Mouse (Mus musculus): Measurements from ENCODE around the gene Tmtc3.
A peak's percentile ranks its signal among the peaks of the same experiment; 100 is the strongest.
"Not testable (repeated sequence)": the region's sequence is repeated elsewhere in the genome, so short reads cannot be mapped to it uniquely, and the experiment has no call there.

Gene Tmtc3

DNA sequence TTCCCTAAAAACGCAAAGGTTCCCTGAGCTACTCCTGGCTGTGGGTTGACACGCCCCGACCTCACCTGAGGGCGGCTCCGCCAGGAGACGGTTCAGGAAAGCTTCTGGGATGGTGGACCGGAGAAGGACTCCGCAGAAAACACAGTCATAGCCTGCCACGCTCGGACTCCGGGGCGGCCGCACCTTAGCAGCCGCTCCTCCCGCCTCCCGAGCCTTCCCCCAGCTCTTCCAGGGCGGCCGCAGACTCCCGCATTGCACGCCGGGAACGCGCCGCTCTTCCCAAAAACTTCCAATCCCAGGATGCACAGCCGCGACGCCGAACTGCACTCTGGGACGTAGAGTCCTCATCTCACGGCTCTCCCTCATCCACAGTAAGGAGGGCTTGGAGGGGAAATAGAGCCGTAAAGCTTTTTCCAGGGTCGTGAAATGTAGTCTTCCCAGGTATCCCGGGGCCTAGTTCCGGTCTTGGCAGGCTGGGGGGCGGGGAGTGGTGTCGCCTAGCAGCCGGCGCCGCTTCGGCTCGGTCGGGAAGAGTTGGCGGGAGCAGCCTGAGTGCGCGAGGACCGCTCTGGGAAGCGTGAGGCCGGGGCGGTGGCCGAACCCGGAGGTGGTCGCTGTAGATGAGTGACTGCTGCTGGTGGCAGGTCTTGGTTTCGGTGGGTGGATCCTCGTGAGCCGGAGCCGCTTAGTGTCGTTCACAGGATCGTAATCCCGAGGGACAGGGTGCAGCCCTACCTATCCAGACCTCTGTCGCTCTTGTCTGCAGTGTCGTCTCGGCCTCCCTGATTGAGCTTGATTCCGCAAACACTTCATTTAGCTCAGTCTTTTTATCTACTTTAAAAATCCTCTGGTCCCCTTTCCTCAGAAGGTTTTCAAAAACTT, at the start of gene Tmtc3, which contains the start of gene Cep290:
Gene Tmtc3, minus strand, starts transcription at position 254 of the 882 bp plus-strand sequence.
Gene Cep290, plus strand, starts transcription at position 462 of the 882 bp plus-strand sequence.
- peak; percentile 99 for DNase-seq (ENCODE audit: low spot score)

DNA sequence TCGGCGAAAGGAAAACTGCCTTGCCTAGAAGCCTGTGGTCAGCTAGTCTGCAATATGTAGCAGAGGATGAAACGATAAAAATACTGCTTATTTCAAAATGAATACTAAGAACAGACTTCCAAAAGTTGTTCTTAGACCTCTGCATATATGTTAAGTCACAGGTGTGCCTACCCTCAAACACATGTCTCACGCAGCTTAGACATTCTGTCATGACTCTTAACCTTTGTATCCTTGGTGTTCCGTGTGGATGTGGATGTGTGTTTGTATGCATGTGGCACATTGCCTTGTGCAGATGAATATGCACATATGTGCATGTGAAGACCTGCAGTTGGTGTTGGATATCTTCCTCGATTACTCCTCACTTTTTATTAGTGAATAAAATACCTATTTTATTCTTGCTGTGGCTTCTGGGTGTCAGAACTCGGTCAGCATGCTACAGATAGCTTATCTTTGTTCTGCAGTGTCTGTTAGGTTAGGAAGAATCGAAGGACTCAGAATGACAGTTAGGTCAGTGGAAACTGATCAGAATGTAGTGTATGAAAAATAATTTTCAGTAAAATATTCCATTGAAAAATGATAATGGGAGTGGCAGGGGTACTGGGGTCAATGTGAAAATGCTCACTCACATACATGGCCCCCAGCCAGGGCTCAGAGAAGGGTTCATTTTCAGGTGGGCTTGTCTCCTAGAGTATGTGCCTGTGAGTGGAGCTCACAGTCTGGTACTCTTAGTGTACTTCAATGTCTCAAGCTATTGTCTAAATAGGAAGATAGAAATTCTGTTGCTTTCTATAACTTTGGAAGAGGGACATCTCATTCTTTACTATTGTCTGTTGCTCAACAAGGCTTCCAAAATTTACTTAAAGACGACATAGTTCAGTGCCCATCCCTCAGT, 37.6 kb upstream of the Tmtc3 start:
- no peak for DNase-seq (ENCODE audit: low spot score)

DNA sequence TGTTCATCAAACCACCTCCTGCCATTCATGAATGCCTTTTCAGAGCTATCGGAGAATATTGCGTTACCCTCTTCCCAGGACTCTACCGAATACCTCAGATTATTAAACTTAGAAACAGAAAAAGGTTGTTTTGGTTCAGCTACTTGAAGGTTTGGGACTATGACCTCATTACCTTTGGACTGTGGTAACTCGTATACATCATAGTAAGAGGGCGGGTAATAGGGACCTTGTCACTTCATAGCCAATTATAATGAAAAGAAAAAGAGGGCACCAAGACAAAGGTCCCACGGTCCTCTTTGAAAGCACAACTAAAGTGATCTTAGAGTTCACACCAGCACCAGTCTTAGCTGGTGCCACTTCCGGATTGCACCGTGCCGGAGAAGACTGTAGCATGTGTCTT, 35.2 kb upstream of the Tmtc3 start:
- no peak for DNase-seq (ENCODE audit: low spot score)

DNA sequence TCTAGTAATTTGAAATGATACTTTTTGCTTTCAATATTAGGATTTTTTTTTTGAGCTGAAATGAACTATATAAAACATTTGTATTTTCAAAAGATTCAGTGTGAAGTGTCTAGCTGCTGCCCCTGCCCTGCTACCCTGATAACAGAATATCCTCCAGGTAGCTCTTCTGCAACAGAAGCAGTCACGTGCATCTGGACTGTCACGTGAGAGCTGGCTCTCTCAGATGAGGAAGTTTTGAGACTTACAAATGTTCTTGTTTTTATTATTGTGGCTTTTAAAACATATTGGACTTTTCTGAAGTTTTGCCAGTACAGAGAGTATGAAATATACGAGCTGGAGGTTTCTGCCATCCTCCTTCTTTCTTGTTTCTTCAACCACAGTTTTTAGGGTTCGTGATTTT, 34.5 kb upstream of the Tmtc3 start:
- no peak for DNase-seq (ENCODE audit: low spot score)

DNA sequence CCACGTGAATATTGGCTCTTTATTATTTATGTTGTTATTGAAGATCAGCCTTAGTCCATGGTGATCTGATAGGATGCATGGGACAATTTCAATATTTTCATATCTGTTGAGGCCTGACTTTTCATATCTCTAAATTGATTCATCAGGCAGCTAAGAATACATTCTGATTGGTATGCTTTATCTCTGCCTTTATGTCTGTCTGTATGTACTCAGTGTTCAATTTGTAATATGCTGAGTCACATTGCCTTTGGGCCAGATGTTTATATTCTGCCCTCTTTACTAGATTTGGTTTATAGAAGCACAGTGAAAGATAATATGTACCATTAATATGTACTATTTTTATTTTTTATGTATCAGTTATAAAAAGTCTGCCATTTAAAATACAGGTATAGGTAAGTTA, 21.0 kb upstream of the Tmtc3 start:
- no peak for DNase-seq (ENCODE audit: low spot score)

DNA sequence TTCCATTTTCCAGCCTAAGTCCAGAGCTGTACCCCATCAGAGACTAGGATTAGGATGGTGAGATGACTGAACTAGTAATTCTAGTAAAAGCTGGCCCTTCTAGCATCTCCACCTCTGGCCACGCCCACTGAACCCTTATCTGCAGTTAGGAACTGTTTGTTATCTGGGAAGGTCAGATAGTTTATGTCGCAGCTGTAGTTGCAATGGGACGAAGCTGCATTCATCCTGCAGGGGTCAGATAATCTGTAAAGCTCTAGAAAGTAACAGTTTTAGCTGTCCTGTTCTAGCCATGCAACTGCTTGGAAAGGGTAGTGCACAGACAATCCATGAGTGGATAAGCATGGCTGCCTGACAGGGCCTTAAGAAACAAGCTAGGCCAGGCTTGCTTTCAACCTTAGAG, 11.2 kb upstream of the Tmtc3 start:
- no peak for DNase-seq (ENCODE audit: low spot score)

DNA sequence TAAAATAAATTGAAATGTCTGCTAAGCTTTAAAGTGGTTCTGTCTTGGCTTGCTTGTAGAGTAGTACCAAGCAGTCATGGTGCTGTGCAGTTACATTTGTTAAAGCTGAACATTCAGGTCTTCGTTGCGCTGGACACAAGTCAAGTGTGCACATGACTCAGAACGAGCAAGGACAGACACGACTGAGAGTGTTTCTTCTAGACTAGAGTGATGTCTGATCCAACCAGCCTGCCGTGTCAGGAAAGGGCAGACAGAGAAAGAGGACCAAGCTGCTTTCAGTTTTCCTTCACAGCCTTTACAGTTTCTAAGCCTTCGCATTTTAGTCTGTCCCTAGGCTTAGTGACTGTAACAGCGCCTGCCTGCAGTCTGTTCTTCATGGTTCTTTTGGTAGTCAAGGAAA, 4.8 kb upstream of the Tmtc3 start:
- DNase-seq (ENCODE audit: low spot score) = no peak

DNA sequence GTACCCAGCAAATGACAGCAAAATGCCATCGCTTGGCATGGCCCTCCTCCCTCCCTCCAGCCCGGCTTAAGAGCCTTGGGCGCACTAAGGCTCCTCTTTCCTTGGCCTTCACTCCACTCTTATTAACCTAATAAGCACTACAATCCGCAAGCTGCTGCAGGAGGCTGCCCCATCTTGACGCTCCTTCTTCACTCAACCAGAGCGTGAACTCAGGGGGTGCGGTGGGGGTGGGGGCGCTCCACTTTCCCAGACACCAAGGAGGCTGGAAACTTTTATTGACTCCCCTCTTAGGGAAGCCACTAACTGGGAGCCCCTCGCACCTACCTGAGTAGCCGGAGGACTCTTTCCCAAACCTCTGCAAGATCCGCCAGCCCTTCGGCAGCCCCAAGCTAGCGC, 451 bp downstream of the Tmtc3 start:
- peak; percentile 40 for DNase-seq (ENCODE audit: low spot score)

DNA sequence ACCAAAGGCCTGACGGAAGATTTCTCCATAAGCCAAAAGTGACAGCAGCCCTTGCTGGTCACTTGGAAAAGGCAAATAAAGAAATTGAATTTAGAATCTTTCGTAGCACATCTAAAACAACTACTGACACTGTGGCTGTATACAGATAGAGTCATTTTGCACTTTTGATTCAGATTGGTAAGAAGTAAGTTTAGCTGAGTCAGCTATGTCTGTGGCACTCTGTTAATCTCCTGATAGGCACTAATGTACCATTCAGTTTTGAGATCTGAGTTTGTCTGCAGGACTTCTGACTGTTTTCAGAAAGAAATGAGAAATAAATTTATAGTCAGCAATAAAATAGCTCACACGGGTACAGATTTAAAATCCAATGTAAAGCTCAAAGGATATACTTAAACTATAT, 7.6 kb downstream of the Tmtc3 start:
- DNase-seq (ENCODE audit: low spot score) = no peak

DNA sequence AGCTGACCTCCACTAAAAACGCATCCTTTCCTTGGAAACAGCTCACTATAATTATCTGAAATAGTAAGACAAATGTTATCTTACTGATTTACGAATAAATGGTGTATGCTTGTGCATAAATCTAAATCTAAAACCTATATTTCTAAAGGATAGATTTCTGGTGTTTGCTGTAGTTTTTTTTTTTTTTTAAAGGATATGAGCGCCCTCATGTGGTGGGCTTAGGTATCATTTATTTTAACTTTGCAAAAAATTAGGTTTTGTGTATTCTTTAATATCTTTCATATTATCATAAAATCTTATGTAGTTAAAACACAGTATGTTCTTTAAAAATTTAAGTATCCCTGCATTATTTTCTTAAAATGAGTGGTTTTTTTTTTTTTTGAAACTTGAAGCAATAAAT, 12.1 kb downstream of the Tmtc3 start:
- DNase-seq (ENCODE audit: low spot score) = no peak

DNA sequence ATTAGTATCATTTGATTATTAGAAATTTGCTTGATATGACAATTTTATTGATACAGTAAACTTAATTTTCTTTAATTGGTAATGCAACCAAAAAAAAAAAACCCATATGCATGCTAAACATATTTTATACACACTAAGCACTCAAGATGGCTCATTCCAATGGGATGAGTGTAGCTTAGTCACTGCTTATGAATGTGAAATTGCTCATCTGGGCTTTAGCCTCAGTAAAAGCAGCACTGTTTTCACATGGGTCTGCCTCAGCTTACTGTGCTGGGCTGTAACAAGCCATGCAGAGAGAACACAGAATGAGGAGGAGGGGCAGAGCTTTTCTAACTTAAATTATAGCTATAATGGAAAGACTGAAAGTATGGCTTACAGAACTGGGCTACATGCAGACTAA, 26.6 kb downstream of the Tmtc3 start:
- no peak for DNase-seq (ENCODE audit: low spot score)

DNA sequence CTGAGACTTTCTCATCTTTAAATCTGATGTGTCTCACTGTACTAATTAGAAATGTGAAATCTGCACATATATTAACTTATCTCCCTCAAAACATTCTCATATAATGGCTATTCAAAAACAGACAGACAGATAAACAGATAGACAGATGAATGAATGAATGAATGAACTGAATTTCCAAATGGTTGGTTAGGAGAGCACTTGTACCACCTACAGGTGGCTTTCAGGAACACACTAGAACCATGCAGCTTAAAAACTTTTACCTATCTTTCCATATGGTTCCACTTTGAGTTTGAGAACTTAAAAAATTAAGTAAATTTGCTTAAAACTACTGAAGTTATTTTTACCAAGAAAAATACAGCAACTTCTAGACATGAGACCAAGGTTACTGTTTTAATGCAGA, 37.8 kb downstream of the Tmtc3 start:
- no peak for DNase-seq (ENCODE audit: low spot score)

DNA sequence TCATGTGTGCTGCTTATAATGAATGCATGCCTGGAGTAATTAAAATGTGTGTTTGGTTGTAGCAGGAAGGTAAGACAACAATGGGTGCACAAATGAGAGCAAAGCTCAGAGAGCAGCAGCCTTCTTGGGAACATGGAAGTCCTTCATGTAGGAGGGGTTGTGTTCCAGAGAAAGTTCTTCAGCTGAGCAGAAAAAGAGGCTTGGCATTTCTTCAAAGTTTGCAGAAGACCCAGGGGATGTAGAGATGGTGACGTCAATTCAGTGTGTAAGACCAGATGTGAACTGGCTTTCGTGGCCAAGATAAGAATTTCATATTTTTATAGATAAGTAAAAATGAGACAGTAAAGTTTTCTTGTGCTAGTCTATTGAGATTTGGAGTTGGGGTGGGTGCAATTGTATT, 59.6 kb downstream of the Tmtc3 start:
- DNase-seq (ENCODE audit: low spot score) = no peak

DNA sequence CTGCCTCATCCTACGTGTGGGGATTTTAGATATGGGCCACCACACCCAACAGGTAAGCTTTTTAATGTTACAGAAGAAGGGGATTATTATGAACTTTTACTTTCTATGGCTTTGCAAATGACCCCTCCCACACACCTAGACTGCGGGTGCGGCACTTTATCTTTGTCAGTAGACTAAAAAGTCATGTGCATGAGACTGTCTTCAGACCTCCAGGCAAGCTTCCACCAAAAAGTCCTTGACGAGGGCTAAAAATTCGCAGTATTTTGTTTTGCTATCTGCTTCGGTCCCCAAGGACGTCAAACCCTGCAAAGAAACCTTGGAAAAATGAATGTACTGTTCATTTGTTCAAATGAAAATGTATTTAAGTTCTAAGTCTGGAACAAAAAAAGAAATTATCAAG, 71.6 kb downstream of the Tmtc3 start:
- DNase-seq (ENCODE audit: low spot score) = no peak

DNA sequence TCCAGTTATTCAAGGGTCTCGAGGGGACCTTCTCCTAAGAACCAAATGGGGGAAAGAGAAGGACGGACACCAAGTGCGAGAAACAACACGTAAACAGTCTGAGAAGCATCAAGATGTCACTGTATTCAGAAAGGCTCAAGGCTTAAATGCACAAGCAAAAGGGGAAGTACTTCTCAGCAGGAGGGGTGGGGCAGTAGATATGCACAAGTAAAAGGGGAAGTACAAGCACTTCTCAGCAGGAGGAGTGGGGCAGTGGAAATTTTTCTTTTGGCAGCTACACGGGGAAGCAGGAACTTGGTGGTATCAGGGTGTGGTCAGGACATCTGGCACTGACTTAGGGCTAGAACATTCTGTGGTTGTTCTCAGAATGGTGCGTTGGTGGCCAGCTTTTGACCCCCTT, 84.8 kb downstream of the Tmtc3 start:
- DNase-seq (ENCODE audit: low spot score) = not testable (repeated sequence)

Data from embryo, embryonic 10.5 days (tissue).